Mouse (Mus musculus) small intestine, adult 2 months (tissue): ENCODE measurements at regions not wholly inside any gene's neighbourhood (a gene's known extent, or its start where the extent isn't known, plus 50 kb on each side); places are given as distances from the start of the nearest gene placed in this dataset.

Experiments used
- H3K27ac ChIP-seq: fragments of 200-500 bp; 2 replicates; pipeline ENCODE4 v1.5.1; 2012; ENCODE audit warnings: low read depth, low read length, control low read depth, inconsistent platforms; ENCODE audit not compliant: insufficient read depth
- H3K27me3 ChIP-seq: fragments of 200-500 bp; 2 replicates; pipeline ENCODE4 v1.6.1; 2012; ENCODE audit warnings: mild to moderate bottlenecking, moderate library complexity, low read length, inconsistent platforms; ENCODE audit not compliant: control insufficient read depth, insufficient read depth
- H3K36me3 ChIP-seq: fragments of 200-500 bp; 2 replicates; pipeline ENCODE4 v1.6.1; 2012; ENCODE audit warnings: mild to moderate bottlenecking, low read length, control low read depth, inconsistent platforms; ENCODE audit not compliant: control insufficient read depth, insufficient read depth
- H3K4me1 ChIP-seq: fragments of 200-500 bp; 2 replicates; pipeline ENCODE4 v1.6.1; 2012; ENCODE audit warnings: low read length, inconsistent platforms, mixed read lengths; ENCODE audit not compliant: control insufficient read depth, insufficient read depth, insufficient read length
- H3K4me3 ChIP-seq: fragments of 200-500 bp; 2 replicates; pipeline ENCODE4 v1.5.1; 2012; ENCODE audit warnings: low read depth, mild to moderate bottlenecking, control low read depth, inconsistent platforms, low read length, moderate library complexity
- CTCF ChIP-seq: fragments of 200-500 bp; IDR thresholded peaks from 2 replicates; pipeline ENCODE4 v1.5.1; 2012; ENCODE audit warnings: low read depth, mild to moderate bottlenecking, control low read depth, inconsistent platforms, low read length, moderate library complexity, mixed read lengths; ENCODE audit not compliant: insufficient replicate concordance, insufficient read length; ENCODE audit errors: extremely low read depth
- POLR2A ChIP-seq: fragments of 200-500 bp; IDR thresholded peaks from 2 replicates; pipeline ENCODE4 v1.6.1; 2012; ENCODE audit warnings: low read depth, mild to moderate bottlenecking, control low read depth, inconsistent platforms, low read length, moderate library complexity
- WGBS: fragments of 180-500 bp; shearing (Covaris S2); methylation state at CpG from one replicate; pipeline ENCODE4 v1.1.7; 2018; 5-methylcytosine and 5-hydroxymethylcytosine counted together

DNA sequence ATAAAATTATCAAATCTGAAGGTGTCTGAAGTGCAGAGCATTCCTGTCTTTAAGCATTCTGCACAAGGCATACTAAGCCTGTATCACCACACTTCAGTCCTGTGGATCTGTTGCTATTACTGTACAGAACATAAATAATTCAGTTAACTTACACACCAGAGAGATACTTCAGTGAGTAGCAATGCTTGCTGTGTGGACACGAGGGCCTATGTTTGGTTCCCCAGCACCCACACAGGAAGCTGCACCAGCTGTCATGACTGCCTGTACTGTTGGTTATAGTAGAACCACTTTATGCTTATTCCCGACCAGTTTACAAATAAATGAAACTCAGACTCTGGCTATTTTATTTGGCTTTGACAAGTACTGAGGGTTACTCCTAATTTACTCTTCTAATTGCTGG, 271.7 kb downstream of the Slc30a10 start:
- Histone ChIP-seq H3K4me1 (no peaks in the 10 kb centered on the region), H3K4me3 (no peak overlapping the region), H3K36me3 (no peaks in the 10 kb centered on the region), H3K27me3 (no peaks in the 10 kb centered on the region), H3K27ac (no peak overlapping the region)
- 62% methylated on average over 2 of the region's 2 CpGs for WGBS
- TF ChIP-seq POLR2A (no peak), CTCF (no peak)

DNA sequence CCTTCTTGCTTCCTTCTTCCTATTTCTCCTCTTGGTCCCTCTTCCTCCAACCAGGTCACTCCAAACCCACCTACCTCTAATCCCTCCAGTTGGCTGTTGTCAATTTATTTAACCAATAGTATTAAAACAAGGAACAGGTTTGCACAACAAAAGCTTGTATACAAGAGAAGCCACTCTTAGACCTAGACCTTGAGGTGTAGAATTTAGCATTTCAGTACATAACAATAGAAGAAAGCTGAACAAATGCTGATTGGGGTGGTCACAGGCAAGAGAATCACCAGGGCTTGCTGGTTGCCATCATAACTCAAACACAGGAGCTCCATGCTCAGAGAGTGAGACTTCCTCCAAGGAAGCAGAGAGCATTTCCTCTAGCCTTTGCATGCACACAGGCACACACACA, 272.2 kb downstream of the Slc30a10 start:
- no peaks in the 10 kb centered on the region for H3K4me1 ChIP-seq
- no peaks in the 10 kb centered on the region for H3K27me3 ChIP-seq
- H3K36me3 ChIP-seq, result no peaks in the 10 kb centered on the region
- no peak for TF ChIP-seq CTCF
- TF ChIP-seq POLR2A, result no peak
- no peak overlapping the region for H3K4me3 ChIP-seq
- no peak overlapping the region for H3K27ac ChIP-seq

DNA sequence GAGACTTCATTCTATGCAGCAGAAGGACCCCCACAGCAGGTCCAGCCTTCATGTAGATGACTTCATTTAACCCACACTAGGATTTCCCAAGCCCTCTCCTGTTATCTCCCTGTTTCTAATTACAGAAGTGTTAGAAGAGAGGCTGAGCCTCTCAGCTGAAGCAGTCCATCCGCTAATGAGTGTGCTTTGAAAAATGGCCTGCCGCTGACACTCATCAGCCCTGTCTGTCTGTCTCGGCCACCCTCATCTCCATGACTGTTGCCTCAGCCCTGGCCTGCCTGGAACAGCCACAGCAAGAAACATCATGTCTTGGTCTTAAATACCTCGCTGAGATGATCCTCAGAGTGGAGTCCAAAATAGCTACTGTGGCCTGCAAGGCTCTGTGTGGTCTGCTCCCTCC, 273.1 kb downstream of the Slc30a10 start:
- H3K4me1 ChIP-seq, result no peaks in the 10 kb centered on the region
- H3K36me3 ChIP-seq, result no peaks in the 10 kb centered on the region
- H3K27me3 ChIP-seq, result no peaks in the 10 kb centered on the region
- TF ChIP-seq CTCF (no peak), POLR2A (no peak)
- 72% methylated on average over 4 of the region's 4 CpGs for WGBS
- no peak overlapping the region for H3K27ac ChIP-seq
- H3K4me3 ChIP-seq, result no peak overlapping the region

DNA sequence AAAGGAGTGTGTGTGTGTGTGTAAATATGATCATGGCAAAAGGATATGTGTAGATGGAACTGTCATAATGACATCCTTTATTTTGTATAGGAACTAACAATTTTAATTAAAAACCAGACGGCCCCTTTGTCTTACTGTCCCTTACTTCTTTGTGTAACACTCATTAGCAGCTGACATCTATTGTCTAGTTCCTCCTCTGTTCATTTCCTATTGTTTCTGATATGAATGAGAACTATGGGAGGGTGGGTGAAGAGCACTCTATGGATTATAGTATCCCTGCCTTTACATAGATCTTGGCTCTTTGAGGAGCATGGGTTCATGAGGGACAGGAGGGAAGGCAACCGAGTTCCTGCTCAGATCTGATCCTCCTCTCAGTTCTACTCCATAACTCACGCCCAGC, 273.8 kb downstream of the Slc30a10 start:
- Histone ChIP-seq H3K4me1 (no peaks in the 10 kb centered on the region), H3K4me3 (no peak overlapping the region), H3K36me3 (no peaks in the 10 kb centered on the region), H3K27ac (no peak overlapping the region), H3K27me3 (no peaks in the 10 kb centered on the region)
- no peak for TF ChIP-seq POLR2A
- TF ChIP-seq CTCF, result no peak
- 70% methylated on average over 3 of the region's 3 CpGs for WGBS

DNA sequence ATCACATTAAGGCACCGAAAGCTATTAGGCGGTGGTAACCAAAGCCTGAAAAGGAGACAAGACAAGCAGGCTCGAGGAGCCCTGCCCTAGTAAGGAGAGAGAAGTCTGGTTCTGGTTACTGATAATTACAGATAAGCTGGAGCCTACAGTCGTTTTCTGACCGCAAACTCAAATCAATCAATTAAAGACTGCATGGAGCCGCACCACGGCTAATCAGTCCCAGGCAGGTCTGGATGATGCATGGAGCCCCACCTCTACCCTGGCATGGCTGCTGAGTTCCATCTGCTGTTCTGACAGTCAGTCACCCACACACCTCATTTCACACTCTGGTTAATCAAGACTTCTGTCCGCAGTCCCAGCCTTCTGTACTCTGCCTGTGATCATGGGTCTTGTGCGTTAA, 276.4 kb downstream of the Slc30a10 start:
- WGBS, result 57% methylated on average over 9 of the region's 9 CpGs
- Histone ChIP-seq H3K4me1 (no peaks in the 10 kb centered on the region), H3K36me3 (no peaks in the 10 kb centered on the region), H3K27me3 (no peaks in the 10 kb centered on the region), H3K4me3 (no peak overlapping the region), H3K27ac (no peak overlapping the region)
- TF ChIP-seq POLR2A (no peak), CTCF (no peak)

DNA sequence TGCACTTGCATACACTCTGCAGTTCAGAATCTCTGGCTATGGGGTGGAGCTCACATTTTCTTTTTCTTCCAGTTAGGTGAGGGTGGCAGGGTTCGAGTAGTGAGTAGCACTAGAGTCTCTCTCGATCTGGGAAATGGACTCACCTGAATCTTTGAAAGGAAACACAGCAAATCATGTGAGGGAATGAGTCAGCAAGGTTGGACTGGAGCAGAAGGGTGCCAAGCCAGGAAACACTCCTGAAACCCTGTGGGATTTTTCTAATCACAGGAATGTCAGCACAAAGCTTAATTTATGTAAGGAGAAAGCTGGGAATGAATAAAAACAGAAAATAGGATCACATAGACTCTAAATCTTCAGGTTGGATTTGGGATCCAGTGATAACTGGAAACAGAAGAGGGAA, 282.1 kb downstream of the Slc30a10 start:
- TF ChIP-seq CTCF (no peak), POLR2A (no peak)
- H3K4me1 ChIP-seq, result no peaks in the 10 kb centered on the region
- WGBS, result 55% methylated on average over 2 of the region's 2 CpGs

DNA sequence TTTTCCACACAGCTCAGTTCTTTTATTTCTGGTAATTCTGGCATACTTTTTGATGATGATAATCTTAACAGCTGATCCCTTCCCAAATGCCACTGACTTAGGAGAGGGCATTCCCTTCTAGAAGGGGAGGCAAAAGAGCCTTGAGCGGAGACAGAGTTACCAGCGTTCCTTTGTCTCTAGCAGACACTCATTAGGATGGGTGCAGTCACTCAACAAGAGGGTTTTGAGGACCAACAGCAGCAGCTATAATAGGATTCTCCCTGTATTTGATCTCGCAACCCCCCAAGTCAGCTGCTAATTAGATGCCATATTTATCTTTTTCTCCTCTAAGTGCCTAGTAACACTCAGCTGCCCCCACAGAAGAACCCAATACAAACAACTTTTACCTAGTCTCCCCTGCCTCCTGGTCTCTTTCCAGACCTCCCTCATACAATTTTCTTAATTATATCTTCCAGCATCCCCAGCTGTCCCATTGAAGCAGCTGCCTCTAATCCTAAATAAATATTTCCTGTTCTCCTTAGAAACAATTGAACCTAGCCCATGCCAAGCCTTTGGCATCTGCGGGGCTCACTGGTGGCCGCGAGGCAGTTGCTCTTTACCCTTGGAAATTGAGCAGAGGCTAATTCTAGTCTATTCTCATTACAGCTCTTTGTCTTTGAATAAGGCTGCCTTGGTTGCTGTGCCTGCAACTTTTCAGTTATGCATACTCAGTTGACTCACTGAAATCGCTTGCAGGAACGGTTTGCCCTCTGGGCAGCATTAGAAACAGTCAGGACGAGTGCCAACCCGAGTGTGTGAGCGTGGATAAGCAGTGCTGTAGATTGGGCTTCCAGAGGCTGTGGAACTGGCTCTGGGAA, 286.6 kb downstream of the Slc30a10 start:
- no peaks in the 10 kb centered on the region for H3K27me3 ChIP-seq
- TF ChIP-seq CTCF (no peak), POLR2A (no peak)
- no peaks in the 10 kb centered on the region for H3K36me3 ChIP-seq
- no peak overlapping the region for H3K27ac ChIP-seq
- WGBS, result 38% methylated on average over 11 of the region's 11 CpGs
- H3K4me3 ChIP-seq, result no peak overlapping the region
- no peaks in the 10 kb centered on the region for H3K4me1 ChIP-seq

More for the DNA sequence above, 282.1 kb downstream of the Slc30a10 start:
- Histone ChIP-seq H3K27ac (no peak overlapping the region), H3K27me3 (no peaks in the 10 kb centered on the region), H3K36me3 (no peaks in the 10 kb centered on the region), H3K4me3 (no peak overlapping the region)
